Mouse (Mus musculus) small intestine, adult 2 months (tissue): ENCODE results near the gene Krt10.

Experiments
- CTCF ChIP-seq: fragments of 200-500 bp; IDR thresholded peaks from 2 replicates; pipeline ENCODE4 v1.5.1; 2012; ENCODE audit warnings: low read depth, mild to moderate bottlenecking, control low read depth, inconsistent platforms, low read length, moderate library complexity, mixed read lengths; ENCODE audit not compliant: insufficient replicate concordance, insufficient read length; ENCODE audit errors: extremely low read depth
- POLR2A ChIP-seq: fragments of 200-500 bp; IDR thresholded peaks from 2 replicates; pipeline ENCODE4 v1.6.1; 2012; ENCODE audit warnings: low read depth, mild to moderate bottlenecking, control low read depth, inconsistent platforms, low read length, moderate library complexity

DNA sequence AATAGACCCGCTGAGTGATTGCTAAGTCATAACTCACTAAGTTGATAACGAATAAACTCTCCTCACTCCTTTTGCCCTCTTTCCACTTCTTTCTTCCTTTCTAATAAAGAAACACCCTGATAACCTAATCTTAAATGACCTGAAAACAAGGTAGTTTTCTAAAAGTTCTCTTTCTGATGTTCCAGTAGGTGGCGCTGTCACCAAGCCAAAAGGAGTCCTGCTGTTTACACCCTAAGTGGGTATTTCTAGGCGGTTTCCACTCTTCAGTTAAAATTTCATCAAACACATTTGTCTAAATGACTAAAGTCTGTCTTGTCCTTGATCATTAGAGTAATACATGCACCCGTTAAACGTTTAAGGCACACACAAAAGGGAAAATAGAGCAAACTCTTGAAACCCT is 24.1 kb upstream of the Krt10 start:
- no peak for TF ChIP-seq CTCF
- no peak for TF ChIP-seq POLR2A
